Mouse (Mus musculus): ENCODE results near the gene Brdt. TPM values are rescaled to one million over a fixed set of nuclear protein-coding genes. Genes with fewer than 3 reads are reported as not detected.
"Not testable (repeated sequence)": the region's sequence is repeated elsewhere in the genome, so short reads cannot be mapped to it uniquely, and the experiment has no call there.

The Brdt gene
- total RNA-seq, 2 experiments from 2014 or later, result 0.63 to 0.98 TPM

DNA sequence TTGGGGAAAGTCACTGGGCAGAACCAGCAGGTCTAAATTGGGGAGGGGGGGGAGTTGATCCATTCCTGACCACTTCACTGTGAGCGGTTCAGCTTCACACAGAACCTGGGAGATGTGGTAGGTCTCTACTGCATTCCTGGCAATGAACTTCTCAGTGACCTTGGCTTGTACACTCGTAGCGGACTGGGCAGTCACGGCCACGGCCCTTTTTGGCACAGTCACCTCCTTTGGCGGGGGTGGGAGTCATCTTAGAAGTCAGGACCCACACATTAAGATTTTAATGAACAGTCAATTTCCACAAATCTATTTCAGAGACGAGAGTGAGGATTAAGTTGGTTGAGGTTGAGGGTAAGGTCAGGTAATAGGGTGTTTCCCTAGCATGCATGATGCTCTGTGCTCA, 13.8 kb upstream of the Brdt start:
- no peak for DNase-seq
- intact Hi-C loops (cut with DNase I), result no loop called here

GRCm38 (mm10) chr5:107320703-107321102, 10.3 kb upstream of the Brdt start:
- peak; percentile 31 to 53 for DNase-seq
- intact Hi-C loops (cut with DNase I), result loop anchor here (1.0 kb wide), 1 partner anchor 330 kb away; no protein-coding TSS in a partner anchor

- intact Hi-C loops (cut with DNase I), result no loop called here
- no peak for DNase-seq
Observed at GRCm38 (mm10) chr5:107340404-107340803, 9.4 kb downstream of the Brdt start.

DNA sequence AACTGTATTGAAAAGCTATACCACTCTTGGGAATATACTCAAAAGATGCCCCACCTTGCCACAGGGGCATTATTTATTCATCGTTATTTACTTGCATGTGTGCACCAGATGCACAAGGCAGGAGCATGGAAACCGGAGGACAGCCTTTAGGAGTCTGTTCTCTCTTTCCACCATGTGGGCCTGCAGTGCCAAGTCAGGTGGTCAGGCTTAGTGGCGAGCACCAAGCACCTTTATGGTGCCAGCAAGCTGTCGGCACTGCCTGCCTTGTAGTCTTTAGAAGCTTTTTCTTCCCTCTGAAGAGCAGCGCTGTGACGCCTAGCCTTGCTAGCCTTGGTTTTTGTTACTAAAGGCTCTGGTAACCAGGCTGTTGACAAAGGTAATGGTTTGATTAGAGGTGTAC, 11.9 kb downstream of the Brdt start:
- no peak for DNase-seq
- intact Hi-C loops (cut with DNase I), result no loop called here

GRCm38 (mm10) chr5:107346214-107346613, 15.3 kb downstream of the Brdt start:
- no peak for DNase-seq
- intact Hi-C loops (cut with DNase I), result loop anchor here (5.0 kb wide), 1 partner anchor 166 kb away; no protein-coding TSS in a partner anchor

- DNase-seq, result no peak
- intact Hi-C loops (cut with DNase I), result no loop called here
Observed at GRCm38 (mm10) chr5:107352566-107352965, 21.6 kb downstream of the Brdt start.

GRCm38 (mm10) chr5:107353981-107354380, 23.0 kb downstream of the Brdt start:
- intact Hi-C loops (cut with DNase I), result no loop called here
- DNase-seq, result no peak

DNA sequence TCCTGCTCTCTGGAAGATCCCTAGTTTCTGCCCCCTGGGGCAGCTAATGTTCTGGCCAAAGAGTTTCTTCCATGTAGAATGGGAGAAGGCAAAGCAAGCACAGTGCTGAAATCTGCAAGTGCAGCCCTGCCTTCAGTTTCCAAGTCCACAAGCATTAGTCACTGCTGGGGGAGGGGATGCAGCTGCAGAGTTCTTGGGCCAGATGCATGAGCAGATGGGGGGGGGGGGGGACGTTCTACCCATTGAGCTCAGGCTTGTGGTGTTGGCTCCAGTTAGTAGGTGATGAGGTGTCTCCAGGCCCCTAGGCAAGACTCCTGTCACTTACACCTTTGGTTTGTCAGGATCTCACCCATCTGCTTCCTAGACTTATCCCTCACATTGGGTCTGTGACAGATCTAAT, 24.8 kb downstream of the Brdt start:
- peak; percentile 37 to 40 for DNase-seq
- intact Hi-C loops (cut with DNase I), result no loop called here

GRCm38 (mm10) chr5:107357723-107358122, 26.8 kb downstream of the Brdt start:
- intact Hi-C loops (cut with DNase I), result no loop called here
- DNase-seq, result no peak

DNA sequence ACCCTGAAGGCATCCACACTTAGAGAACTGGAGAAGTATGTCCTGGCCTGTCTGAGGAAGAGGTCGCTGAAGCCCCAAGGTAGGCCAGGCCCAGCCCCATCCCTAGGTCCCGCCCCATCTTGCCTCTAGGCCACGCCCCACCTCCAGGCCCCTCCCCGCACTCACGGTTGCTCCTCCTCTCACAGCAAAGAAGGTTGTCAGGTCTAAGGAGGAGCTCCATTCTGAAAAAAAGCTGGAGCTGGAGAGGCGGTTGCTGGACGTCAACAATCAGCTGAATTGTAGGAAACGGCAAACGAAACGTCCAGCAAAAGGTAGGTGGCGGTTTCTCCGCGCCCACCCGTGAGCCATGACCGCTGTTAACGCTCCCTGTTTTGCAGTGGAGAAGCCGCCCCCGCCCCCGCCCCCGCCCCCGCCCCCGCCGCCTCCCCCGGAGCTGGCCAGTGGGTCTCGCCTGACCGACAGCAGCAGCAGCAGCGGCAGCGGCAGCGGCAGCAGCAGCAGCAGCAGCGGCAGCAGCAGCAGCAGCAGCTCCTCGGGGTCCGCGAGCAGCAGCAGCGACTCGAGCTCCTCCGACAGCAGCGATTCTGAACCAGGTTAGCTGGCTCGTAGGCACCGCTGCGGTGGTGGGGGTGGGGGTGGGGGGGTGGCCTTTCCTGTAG, 28.6 kb downstream of the Brdt start:
- peak; percentile 83 to 90 for DNase-seq
- intact Hi-C loops (cut with DNase I), result no loop called here

DNA sequence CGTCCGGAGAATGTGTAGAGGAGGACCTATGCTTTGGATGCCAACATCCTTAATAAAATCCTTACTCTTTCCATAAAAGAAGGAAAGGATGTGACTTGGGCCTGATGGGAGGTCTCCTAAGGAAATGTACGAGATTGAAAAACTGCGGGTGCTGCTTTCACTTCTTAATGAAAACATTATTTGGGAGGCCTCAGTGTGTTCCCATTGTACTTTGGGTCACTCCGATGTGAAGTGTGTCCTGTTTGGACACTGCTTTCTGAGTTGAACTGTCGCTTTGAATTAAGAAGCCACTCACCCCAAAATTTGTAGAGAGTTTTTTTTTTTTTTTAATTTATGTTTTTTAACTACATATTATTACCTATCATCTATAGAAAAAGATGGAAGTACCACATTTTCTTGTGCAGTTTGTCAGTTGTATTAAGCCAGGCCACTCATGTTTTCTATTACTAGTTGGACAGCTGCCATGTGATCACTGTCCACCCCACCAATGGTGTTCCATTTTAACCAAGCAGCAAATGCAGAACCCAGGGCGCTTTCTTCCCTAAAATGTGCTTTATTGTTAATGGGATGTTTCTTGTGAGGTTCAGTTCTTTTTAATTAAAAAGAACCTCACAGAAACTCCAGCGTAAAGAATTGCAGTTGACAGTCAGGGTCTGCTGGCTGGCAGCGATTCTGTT, 29.2 kb downstream of the Brdt start:
- intact Hi-C loops (cut with DNase I), result no loop called here
- DNase-seq, result no peak

DNA sequence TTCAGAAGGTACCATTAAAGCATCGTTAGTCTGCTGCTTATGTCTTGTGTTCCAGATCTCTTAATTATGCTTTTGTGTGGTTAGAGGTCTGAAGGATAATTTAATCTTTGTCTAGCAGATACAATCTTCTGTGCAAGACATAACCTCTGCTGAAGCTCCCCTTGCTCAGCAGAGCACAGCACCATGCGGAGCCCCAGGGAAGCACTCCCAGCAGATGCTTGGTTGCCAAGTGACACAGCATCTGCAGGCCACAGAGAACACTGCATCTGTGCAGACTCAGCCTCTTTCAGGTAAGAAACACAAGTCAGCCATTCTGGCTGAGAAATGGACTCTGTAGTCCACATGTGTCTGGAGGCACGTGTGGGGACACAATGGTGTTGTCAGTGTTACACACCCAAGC, 39.1 kb downstream of the Brdt start:
- intact Hi-C loops (cut with DNase I), result no loop called here
- DNase-seq, result no peak

DNA sequence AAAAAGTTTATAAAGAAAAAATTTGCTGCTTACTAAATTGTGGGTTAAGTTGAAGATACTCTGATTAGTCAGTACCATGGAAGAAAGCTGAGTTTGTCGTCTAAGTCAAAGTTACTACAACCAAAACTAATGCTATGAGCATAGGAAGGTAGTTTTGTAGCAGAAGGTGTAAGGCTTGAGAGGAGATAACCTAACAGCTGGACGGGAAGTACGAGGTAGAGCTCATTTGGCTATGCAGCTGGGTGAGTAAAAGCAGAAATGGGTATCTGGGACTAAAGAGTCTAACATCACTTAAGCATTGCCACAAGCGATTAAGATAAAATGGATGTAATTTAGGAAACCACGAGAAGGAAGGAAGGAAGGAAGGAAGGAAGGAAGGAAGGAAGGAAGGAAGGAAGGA, 40.4 kb downstream of the Brdt start:
- intact Hi-C loops (cut with DNase I), result no loop called here
- DNase-seq, result no peak

DNA sequence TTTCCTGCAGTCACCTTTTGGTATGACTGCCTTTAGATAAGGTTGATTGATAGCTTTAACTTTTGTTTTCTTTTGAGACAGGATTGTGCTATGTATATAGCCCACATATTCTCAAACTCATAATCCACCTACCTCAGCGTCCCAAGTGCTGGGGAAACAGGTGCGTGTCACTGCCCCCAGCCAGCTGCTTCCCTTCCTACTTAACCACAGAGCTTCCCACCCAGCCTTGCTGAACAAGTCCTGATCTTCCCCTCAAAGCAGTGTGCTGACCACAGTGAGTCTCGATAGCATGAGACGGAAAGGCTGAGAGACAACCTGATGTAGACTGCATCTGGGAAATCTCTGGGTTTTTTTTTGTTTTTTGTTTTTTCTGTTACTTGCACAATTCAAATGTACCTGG, 42.3 kb downstream of the Brdt start:
- no peak for DNase-seq
- intact Hi-C loops (cut with DNase I), result no loop called here

- intact Hi-C loops (cut with DNase I); DNase-seq: not testable (repeated sequence)
Observed at GRCm38 (mm10) chr5:107386448-107386847, 55.5 kb downstream of the Brdt start.

DNA sequence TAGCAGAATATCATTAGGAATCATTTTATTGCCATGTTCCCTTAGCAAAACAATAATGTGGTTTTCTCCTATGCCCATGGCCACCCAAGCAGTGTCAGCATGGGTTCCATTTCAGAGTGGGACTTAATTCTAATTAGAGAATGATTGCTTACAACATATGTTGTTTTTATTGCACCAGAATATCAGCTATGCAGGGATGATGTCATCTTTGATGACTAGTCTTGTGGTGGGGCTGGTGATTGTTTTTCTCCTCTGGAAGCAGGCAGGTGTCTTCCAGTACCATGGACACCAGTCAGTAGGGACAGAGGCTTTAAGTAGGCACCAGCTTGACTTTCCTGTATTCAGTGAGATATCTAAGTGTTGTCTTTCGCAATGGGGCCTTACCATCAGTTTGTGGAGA, 56.8 kb downstream of the Brdt start:
- DNase-seq, result no peak
- intact Hi-C loops (cut with DNase I), result no loop called here

DNA sequence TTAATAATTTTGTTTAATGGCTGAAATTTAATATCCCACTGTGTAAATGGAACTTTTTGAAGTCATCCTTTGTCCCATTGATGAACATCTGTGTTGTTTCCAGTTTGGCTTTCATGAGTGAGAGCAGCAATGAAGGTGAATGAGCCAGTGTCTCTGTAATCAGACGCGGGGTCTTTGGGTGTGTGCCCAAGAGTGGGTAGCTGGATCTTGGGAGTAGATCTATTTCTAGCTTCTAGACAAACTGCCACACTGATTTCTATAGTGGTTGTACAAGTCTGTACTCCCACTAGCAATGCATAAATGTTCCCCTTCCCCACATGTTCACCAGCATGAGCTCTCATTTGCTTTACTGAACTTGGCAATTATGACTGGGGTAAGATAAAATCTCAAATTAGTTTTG, 58.4 kb downstream of the Brdt start:
- intact Hi-C loops (cut with DNase I), result no loop called here
- DNase-seq, result no peak

- intact Hi-C loops (cut with DNase I), result no loop called here
- DNase-seq, result no peak
Observed at GRCm38 (mm10) chr5:107394437-107394836, 63.5 kb downstream of the Brdt start.

DNA sequence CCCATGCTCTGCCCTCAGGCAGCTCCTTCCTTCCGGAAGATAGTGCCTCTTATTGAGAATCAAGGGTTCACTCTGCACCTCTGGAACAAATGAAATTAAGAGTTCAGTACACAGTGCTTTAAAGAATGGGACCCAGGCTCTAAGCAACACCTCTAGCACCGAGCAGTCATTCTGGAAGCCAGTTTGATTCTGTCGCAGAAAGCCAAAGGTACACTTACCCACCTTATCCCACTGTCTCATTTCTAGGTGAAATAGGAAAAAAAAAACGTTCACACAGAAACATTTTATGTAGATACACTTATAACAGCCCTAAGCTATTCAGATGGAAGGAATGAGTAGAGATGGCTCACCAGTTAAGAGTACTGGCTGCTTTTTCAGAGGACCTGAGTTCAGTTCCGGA, 71.5 kb downstream of the Brdt start, which contains the start of gene Ephx4:
TSS of gene Ephx4 (plus strand) at position 301 of the 400 bp plus-strand sequence.
- intact Hi-C loops (cut with DNase I), result no loop called here
- DNase-seq, result no peak

- DNase-seq, result peak; percentile 16 to 20
- intact Hi-C loops (cut with DNase I), result no loop called here
Observed at GRCm38 (mm10) chr5:107403011-107403946, 72.3 kb downstream of the Brdt start.
